Mouse (Mus musculus) forebrain, embryonic 16.5 days (tissue): ENCODE measurements around the gene Gm13090. TPM values are rescaled to one million over a fixed set of nuclear protein-coding genes. Genes with fewer than 3 reads are reported as not detected.

ENCODE experiments used
- ATAC-seq: fragments of 200-750 bp; cut with Nextera tagmentation; 2 replicates; pipeline ENCODE4 v1.8.0; 2017; ENCODE audit warnings: mild to moderate bottlenecking, moderate library complexity
- H3K27ac ChIP-seq: fragments of 300-500 bp; sonication (generic); 2 replicates; pipeline ENCODE4 v1.5.1; 2014; ENCODE audit warnings: low read length, control low read depth
- H3K27me3 ChIP-seq: fragments of 300-500 bp; sonication (generic); replicated peaks from 2 replicates; pipeline ENCODE4 v1.6.1; 2014; ENCODE audit warnings: low read length; ENCODE audit not compliant: control insufficient read depth, insufficient read depth
- H3K36me3 ChIP-seq: fragments of 300-500 bp; sonication (generic); 2 replicates; pipeline ENCODE4 v1.6.1; 2014; ENCODE audit not compliant: control insufficient read depth, insufficient read depth
- H3K4me1 ChIP-seq: fragments of 300-500 bp; sonication (generic); replicated peaks from 2 replicates; pipeline ENCODE4 v1.6.1; 2014; ENCODE audit warnings: low read length; ENCODE audit not compliant: control insufficient read depth, insufficient read depth
- H3K4me2 ChIP-seq: fragments of 300-500 bp; sonication (generic); 2 replicates; pipeline ENCODE4 v1.6.1; 2014; ENCODE audit warnings: mild to moderate bottlenecking, low read length, control low read depth
- H3K4me3 ChIP-seq: fragments of 300-500 bp; sonication (generic); replicated peaks from 2 replicates; pipeline ENCODE4 v1.5.1; 2014; ENCODE audit warnings: mild to moderate bottlenecking, low read length, control low read depth
- H3K9ac ChIP-seq: fragments of 300-500 bp; sonication (generic); replicated peaks from 2 replicates; pipeline ENCODE4 v1.6.1; 2014; ENCODE audit warnings: low read depth, low read length, control low read depth
- H3K9me3 ChIP-seq: fragments of 300-500 bp; sonication (generic); 2 replicates; pipeline ENCODE4 v1.6.1; 2016; ENCODE audit warnings: low read length; ENCODE audit not compliant: control insufficient read depth
- WGBS: fragments of 180-500 bp; shearing (Covaris S2); extraction: QIAGEN DNeasy Blood & Tissue Kit; methylation state at CpG from one replicate; pipeline ENCODE4 v1.1.7; 2014; 5-methylcytosine and 5-hydroxymethylcytosine counted together
- polyA plus RNA-seq: library from polyadenylated mRNA; unstranded; fragments of >200 nt; fragmentation: Nextera tagmentation; extraction: Ambion mirVana; gene quantifications from 2 replicates; pipeline ENCODE4 v1.2.1, GENCODE M21; 2015

The Gm13090 gene
- polyA plus RNA-seq, 1 experiment from 2014 or later = 0.39 TPM

DNA sequence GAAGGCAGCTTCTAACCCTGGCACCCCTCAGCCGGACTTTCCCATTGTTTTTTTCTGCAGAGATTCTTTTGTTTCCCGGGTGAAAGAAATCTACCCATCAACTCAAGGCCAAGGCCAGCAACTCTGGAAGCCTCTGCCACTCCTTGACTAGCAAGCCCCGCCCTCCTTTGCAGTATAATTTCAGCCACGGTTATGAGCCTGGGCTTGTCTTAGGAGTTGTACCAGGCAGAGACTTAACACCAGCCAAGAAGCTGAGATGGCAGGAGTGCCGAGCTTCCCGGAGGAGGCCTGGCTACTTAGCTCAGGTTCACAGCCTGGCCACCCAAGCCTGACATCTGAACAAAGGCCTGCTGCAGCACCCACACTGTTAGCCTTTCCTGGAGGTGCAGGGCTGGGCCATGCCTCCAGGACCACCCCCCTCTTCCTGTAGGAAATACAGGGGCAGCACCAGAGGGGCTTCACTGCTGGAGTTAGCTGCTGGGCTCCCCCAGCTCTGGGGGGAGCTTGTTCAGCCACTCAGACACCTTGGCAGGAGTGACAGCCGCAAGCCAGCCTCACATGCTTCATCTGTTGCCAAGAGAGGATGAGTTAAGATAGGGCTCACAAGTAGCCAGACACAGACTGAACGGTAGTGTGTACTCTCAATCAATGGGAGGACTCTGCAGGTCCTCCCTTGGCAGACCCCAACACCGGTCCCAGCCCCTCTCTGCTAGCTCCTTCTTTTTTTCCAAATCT is 41.6 kb downstream of the Gm13090 start:
- H3K9ac ChIP-seq = no peak overlapping the region
- no peak overlapping the region for H3K4me3 ChIP-seq
- H3K4me2 ChIP-seq = no peak overlapping the region
- no peak for ATAC-seq
- H3K36me3 ChIP-seq = no peaks in the 10 kb centered on the region
- H3K27ac ChIP-seq = peak overlapping the region; percentile 34; the same call in 1 of the 2 replicates
- H3K27me3 ChIP-seq = no peaks in the 10 kb centered on the region
- no peaks in the 10 kb centered on the region for H3K9me3 ChIP-seq
- whole genome bisulfite sequencing = 43% methylated on average over 9 of the region's 9 CpGs
- H3K4me1 ChIP-seq = peaks cover 43% of the 10 kb centered on the region

DNA sequence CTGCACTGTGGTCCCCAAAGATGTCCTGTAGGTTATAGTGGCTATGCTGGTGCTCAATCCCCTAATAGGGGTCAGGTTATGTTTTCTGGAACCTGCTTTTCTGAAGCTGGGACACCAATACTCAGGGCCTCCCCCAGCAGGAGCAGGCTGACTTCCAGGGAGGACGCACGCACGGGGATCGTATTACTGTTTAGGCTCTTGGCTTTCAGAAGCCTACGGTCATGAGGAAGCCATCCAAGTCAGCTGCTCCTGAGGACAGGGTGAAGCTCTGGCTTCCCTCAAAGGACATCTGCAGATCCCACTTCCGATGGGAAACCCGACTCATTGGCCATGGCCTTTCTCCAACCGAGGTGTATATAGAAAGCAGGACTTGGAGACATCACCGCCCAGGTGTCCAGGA is 43.1 kb downstream of the Gm13090 start:
- no peak overlapping the region for H3K4me2 ChIP-seq
- no peak overlapping the region for H3K4me3 ChIP-seq
- H3K27ac ChIP-seq = no peak overlapping the region
- 86% methylated on average over 9 of the region's 9 CpGs for WGBS
- H3K27me3 ChIP-seq = no peaks in the 10 kb centered on the region
- no peaks in the 10 kb centered on the region for H3K36me3 ChIP-seq
- peaks cover 28% of the 10 kb centered on the region for H3K4me1 ChIP-seq
- H3K9ac ChIP-seq = no peak overlapping the region
- no peaks in the 10 kb centered on the region for H3K9me3 ChIP-seq
- no peak for ATAC-seq

DNA sequence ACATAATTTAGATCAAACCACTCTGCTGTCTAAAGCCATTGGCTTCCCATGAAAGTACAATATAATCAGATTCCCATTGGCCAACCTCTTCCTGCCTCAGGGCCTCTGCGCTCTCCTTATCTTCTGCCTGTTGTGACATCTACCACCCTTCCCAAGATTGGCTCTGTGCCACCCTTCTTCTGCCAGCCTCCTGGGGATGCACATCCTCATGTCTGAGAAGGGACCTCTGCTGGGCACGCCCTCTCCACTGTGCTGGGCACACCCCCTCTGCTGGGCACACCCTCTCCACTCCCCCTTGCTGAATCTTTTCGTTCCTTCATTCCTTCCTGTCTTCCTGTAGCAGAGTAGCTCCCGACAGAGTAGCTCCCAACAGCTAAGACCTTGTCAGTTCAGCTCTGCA is 44.4 kb downstream of the Gm13090 start:
- Histone ChIP-seq H3K9me3 (no peaks in the 10 kb centered on the region), H3K9ac (no peak overlapping the region), H3K27me3 (no peaks in the 10 kb centered on the region), H3K4me3 (no peak overlapping the region), H3K27ac (no peak overlapping the region), H3K4me1 (peaks cover 33% of the 10 kb centered on the region), H3K36me3 (no peaks in the 10 kb centered on the region), H3K4me2 (no peak overlapping the region)
- no peak for ATAC-seq
- 53% methylated on average over 4 of the region's 4 CpGs for WGBS

DNA sequence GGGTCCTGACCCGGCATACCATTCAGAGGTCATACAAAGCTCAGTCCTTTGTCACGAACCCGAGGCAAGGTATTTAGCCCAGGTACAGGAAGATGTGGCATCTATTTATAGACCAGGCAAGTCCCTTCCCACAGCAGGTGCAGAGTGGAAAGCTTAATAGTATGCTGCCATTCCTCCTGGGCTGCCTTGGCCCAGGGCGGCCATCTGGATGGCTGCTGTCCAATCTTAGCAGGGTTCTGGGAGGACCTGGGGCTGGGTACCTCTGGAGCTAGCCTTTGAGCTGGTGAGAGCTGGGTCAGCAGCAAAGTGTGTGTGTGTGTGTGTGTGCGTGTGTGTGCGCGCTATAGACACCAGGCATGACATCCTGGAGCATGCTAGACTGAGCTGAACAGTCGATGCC is 46.1 kb downstream of the Gm13090 start:
- Histone ChIP-seq H3K9me3 (no peaks in the 10 kb centered on the region), H3K27ac (no peak overlapping the region), H3K4me2 (no peak overlapping the region), H3K9ac (no peak overlapping the region), H3K4me1 (peaks cover 38% of the 10 kb centered on the region), H3K36me3 (no peaks in the 10 kb centered on the region), H3K27me3 (no peaks in the 10 kb centered on the region), H3K4me3 (no peak overlapping the region)
- no peak for ATAC-seq
- 90% methylated on average over 8 of the region's 8 CpGs for WGBS

DNA sequence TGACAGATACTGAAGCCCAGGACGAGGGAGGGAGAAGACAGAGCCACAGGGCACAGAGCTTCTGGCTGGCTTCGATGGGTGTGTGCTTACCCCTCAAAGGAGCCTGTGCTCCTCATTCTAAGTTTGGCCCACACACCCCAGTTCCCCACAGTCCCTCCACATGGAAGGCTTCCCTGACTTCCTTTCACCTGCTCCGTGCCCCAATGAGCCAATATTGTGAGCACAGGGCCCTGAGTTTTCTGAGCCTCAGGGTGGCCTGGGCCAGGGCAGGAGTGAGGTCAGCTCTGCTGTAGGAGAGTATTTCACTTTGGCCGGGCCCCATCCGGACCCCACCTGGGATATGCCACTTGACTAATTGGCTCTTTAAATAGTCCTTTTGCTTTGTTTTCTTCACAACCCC is 48.3 kb downstream of the Gm13090 start:
- peaks cover 40% of the 10 kb centered on the region for H3K4me1 ChIP-seq
- no peaks in the 10 kb centered on the region for H3K9me3 ChIP-seq
- ATAC-seq = no peak
- H3K36me3 ChIP-seq = no peaks in the 10 kb centered on the region
- no peak overlapping the region for H3K27ac ChIP-seq
- peak overlapping the region; percentile 3; the same call in 1 of the 2 replicates for H3K4me2 ChIP-seq
- no peak overlapping the region for H3K9ac ChIP-seq
- 42% methylated on average over 5 of the region's 5 CpGs for WGBS
- no peaks in the 10 kb centered on the region for H3K27me3 ChIP-seq
- no peak overlapping the region for H3K4me3 ChIP-seq

DNA sequence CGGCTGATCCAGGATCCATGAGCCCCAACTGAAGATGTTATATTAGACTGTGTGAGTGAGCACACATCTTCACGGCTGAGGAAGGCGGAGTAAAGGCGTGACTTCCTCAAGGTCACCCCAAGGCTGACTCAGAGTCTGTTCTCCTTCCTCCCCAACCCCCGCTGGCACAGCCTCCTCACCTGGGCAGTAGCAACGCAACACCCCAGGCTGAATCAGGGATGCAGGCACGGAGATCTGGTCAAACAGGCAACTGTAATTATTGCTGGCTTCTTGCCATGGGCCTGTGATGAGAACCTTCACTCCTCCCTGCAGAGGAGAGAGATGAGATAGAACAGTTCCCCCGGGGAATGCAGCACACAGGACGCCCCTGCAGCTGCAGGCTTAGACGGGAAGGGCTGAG is 48.8 kb downstream of the Gm13090 start:
- peaks cover 40% of the 10 kb centered on the region for H3K4me1 ChIP-seq
- H3K4me2 ChIP-seq = peak overlapping the region; percentile 10; the same call in 1 of the 2 replicates
- H3K27me3 ChIP-seq = no peaks in the 10 kb centered on the region
- no peak overlapping the region for H3K4me3 ChIP-seq
- H3K9ac ChIP-seq = peak overlapping the region; percentile 26; the same call in 1 of the 2 replicates
- H3K9me3 ChIP-seq = no peaks in the 10 kb centered on the region
- ATAC-seq = no peak
- peak overlapping the region; percentile 94 for H3K27ac ChIP-seq
- H3K36me3 ChIP-seq = no peaks in the 10 kb centered on the region
- WGBS = 18% methylated on average over 10 of the region's 10 CpGs

DNA sequence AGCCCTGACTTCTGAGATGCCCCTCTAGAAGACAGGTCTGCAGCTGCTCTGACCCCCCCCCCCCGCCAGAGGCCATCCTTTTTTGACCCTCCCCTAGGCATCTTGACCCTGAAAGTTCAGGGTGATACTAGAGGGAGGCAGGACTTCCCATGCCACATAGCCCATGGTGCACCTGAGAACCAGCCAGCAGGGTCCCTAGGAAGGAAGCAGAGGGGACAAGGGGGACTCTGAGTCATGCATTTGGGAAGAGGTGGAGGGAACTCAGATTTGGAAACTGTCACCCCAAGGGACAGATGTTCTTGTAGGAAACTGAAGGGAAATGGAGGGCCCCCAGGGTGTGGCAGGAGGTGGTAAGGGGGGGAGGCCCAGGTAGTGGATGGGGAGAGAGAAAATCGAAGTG is 49.2 kb downstream of the Gm13090 start:
- Histone ChIP-seq H3K27ac (peak overlapping the region; percentile 94), H3K4me1 (peaks cover 40% of the 10 kb centered on the region), H3K36me3 (no peaks in the 10 kb centered on the region), H3K27me3 (no peaks in the 10 kb centered on the region), H3K9me3 (no peaks in the 10 kb centered on the region), H3K9ac (peak overlapping the region; percentile 26; the same call in 1 of the 2 replicates), H3K4me2 (peak overlapping the region; percentile 10; the same call in 1 of the 2 replicates), H3K4me3 (no peak overlapping the region)
- WGBS = 8% methylated on average over 1 of the region's 2 CpGs
- no peak for ATAC-seq

DNA sequence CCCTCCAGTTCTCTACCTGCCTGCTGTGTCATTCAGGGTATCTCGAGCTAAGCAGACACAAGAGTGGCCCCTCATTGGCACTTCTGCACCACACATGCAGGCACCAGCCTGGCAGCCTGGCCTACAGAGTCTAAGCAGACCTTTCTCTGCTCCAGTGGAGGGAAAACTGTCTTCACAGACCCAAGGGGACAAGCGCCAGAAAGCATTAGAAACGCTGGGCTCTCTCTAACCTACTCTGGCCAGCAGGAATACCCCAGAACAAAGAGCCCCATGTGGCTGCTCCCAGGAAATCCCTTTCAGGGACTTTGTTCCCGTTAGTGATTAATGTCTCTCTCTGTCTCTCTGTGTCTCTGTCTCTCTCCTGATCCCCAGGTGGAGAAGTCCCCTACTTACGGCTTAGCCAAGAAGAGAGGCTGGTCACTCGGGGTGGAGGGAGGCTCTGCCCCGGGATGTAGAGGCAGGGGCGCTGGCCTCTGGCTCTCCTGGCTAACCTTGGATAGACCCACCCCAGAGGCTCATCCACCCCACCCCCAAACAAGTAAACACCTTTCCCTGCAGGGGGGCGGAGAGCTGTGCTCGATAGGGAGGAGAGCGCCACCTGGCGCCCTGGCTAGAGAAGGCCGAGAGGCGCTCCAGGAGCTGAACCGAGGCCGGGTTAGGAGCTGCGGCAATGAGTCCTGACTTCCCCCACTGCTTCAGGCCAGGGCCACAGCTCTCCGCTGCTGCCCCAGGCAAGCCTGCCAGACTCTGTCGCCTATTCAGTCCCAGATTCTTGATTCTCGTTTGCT is 49.9 kb downstream of the Gm13090 start:
- no peaks in the 10 kb centered on the region for H3K36me3 ChIP-seq
- H3K4me3 ChIP-seq = peak overlapping the region; percentile 21
- peak; percentile 25 for ATAC-seq

DNA sequence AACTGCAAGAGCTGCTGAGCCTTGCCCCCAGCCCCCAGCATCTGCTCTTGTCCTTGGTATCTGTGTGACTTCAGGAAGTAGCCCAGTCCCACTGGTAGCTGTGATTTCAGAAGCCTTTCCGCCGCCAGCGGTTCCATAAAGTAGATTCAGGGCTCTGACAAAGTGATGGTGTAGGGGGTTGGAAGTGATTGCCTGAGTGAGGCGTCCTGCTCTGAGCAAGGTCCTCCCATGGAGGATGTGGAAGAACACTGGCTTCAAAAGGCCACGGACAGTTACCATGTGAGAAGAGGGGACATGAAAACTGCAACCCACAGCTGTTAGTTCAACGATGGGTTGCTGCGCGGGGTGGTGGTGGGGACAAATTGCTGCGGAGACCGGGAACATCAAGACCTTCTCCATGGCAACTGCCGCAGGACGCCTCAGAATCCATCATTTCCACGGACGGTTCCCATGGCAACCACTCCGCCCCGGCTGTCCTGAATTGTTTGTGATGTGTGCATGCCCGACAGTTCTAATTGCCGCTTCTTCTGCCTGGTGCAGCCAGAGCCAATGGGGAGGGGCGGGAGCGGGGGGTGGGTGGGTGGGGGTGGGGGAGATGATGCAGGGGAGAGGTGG is 51.1 kb downstream of the Gm13090 start:
- peak overlapping the region; percentile 64 for H3K4me2 ChIP-seq

More for the DNA sequence above, 49.9 kb downstream of the Gm13090 start:
- 5% methylated on average over 20 of the region's 20 CpGs for WGBS
- H3K9ac ChIP-seq = peak overlapping the region; percentile 44
- H3K27ac ChIP-seq = peak overlapping the region; percentile 94
- H3K9me3 ChIP-seq = peaks cover 4% of the 10 kb centered on the region; the same call in 1 of the 2 replicates
- peak overlapping the region; percentile 64 for H3K4me2 ChIP-seq
- H3K4me1 ChIP-seq = peaks cover 40% of the 10 kb centered on the region
- H3K27me3 ChIP-seq = no peaks in the 10 kb centered on the region

More for the DNA sequence above, 51.1 kb downstream of the Gm13090 start:
- peak; percentile 85 for ATAC-seq
- Histone ChIP-seq H3K9ac (no peak overlapping the region; the same call in 1 of the 2 replicates), H3K27me3 (no peaks in the 10 kb centered on the region), H3K27ac (peak overlapping the region; percentile 97), H3K9me3 (peaks cover 5% of the 10 kb centered on the region; the same call in 1 of the 2 replicates), H3K4me3 (peak overlapping the region; percentile 18), H3K36me3 (no peaks in the 10 kb centered on the region), H3K4me1 (peaks cover 40% of the 10 kb centered on the region)
- 0% methylated on average over 20 of the region's 20 CpGs for WGBS
